Mouse (Mus musculus) liver, embryonic 14.5 days (tissue): ENCODE results near the gene Cldn2. TPM values are rescaled to one million over a fixed set of nuclear protein-coding genes. Genes with fewer than 3 reads are reported as not detected.

Experiments used
- ATAC-seq: fragments of 200-750 bp; cut with Nextera tagmentation; 2 replicates; pipeline ENCODE4 v1.8.0; 2017; ENCODE audit warnings: moderate number of reproducible peaks, mild to moderate bottlenecking, moderate library complexity; ENCODE audit not compliant: insufficient read depth
- DNase-seq, 3 experiments: peaks; one replicate each; pipeline ENCODE4 v3.0.0-alpha.2; 2012 to 2013; ENCODE audit warnings: low read depth in 3 of 3, low spot score in 3 of 3
- H3K27ac ChIP-seq: fragments of 300-500 bp; sonication (generic); 2 replicates; pipeline ENCODE4 v1.5.1; 2014; ENCODE audit warnings: moderate library complexity, mild to moderate bottlenecking, control low read depth, inconsistent platforms
- H3K27me3 ChIP-seq: fragments of 300-500 bp; sonication (generic); 2 replicates; pipeline ENCODE4 v1.6.1; 2014; ENCODE audit warnings: mild to moderate bottlenecking, low read length, moderate library complexity; ENCODE audit not compliant: control insufficient read depth, insufficient read depth
- H3K36me3 ChIP-seq: fragments of 300-500 bp; sonication (generic); replicated peaks from 2 replicates; pipeline ENCODE4 v1.6.1; 2014; ENCODE audit warnings: low read depth; ENCODE audit not compliant: control insufficient read depth, insufficient read depth
- H3K4me1 ChIP-seq, 2 experiments: fragments of 200-500 bp in 1 of 2; fragments of 300-500 bp in 1 of 2; sonication (generic) in 1 of 2; replicated peaks; 2 replicates each; pipeline ENCODE4 v1.6.1; 2012 to 2014; ENCODE audit warnings: antibody characterized with exemption in 1 of 2, inconsistent platforms in 1 of 2, low read length in 1 of 2; ENCODE audit not compliant: control insufficient read depth in 2 of 2, insufficient read depth in 2 of 2
- H3K4me2 ChIP-seq: fragments of 300-500 bp; sonication (generic); 2 replicates; pipeline ENCODE4 v1.6.1; 2014; ENCODE audit warnings: low read depth, mild to moderate bottlenecking, control low read depth, moderate library complexity
- H3K4me3 ChIP-seq, 2 experiments: fragments of 200-500 bp in 1 of 2; fragments of 300-500 bp in 1 of 2; sonication (generic) in 1 of 2; 2 replicates each; pipeline ENCODE4 v1.5.1; 2012 to 2014; ENCODE audit warnings: low read depth in 2 of 2, low read length in 2 of 2, mild to moderate bottlenecking in 2 of 2, control low read depth in 1 of 2, inconsistent platforms in 1 of 2, moderate library complexity in 1 of 2; ENCODE audit not compliant: insufficient read depth in 1 of 2
- H3K9ac ChIP-seq: fragments of 300-500 bp; sonication (generic); replicated peaks from 2 replicates; pipeline ENCODE4 v1.6.1; 2014; ENCODE audit warnings: mild to moderate bottlenecking, control low read depth, moderate library complexity
- H3K9me3 ChIP-seq: fragments of 300-500 bp; sonication (generic); 2 replicates; pipeline ENCODE4 v1.6.1; 2016; ENCODE audit warnings: low read length, mixed read lengths; ENCODE audit not compliant: control insufficient read depth
- CTCF ChIP-seq: IDR thresholded peaks from 2 replicates; pipeline ENCODE4 v1.5.1; 2016; ENCODE audit warnings: antibody characterized with exemption, low read depth, control low read depth
- EP300 ChIP-seq: IDR thresholded peaks from 2 replicates; pipeline ENCODE4 v1.6.1; 2016; ENCODE audit warnings: antibody characterized with exemption, low read depth
- WGBS: fragments of 180-500 bp; shearing (Covaris S2); extraction: QIAGEN DNeasy Blood & Tissue Kit; methylation state at CpG from one replicate; pipeline ENCODE4 v1.1.7; 2014; ENCODE audit not compliant: insufficient replicate concordance; 5-methylcytosine and 5-hydroxymethylcytosine counted together
- polyA plus RNA-seq, 2 experiments: library from polyadenylated mRNA; depleted of rRNA in 1 of 2; stranded (reverse) in 1 of 2; unstranded in 1 of 2; fragments of >200 nt; fragmentation: Nextera tagmentation in 1 of 2; extraction: Ambion mirVana in 1 of 2; gene quantifications; 2 replicates each; pipeline versions ENCODE4 v1.2.1 to v1.2.3; 2012 to 2014

Gene Cldn2
- polyA plus RNA-seq, 2 experiments: 0.11 to 0.18 TPM

DNA sequence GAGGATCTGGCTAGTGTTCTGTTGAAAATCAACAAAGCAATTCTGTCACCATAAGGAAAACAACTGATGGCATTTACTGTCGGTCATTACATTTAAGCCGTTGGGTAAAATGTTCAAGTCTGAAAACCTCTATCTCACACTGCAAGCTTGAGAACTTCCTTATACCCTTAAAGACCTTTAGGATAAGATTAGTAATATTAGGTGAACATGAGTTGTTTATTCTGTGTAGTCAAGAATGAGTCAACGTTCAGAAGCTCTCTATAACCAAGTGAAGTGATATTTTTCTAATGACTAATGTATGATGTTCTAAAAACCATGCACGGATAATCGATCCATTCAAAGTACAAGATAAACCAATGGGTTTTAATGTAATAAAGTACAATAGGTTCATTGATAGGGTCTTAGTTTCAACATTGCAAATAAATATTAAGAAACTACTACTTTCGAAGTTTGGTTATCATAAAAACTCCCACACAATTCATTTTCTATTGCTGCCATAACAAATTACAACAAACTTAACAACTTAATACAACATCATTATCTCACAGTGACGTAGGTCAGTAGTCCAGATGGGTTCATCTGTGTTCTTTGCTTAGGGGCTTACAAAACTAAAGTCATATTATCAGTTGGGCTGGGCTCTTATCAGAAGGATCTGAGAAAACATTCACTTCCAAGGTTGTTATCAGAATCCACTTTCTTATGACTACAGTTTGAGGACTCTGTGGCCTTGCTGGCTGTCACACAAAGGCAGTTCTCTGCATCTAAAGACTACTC, 6.4 kb upstream of the Cldn2 start:
- WGBS: 49% methylated on average over 7 of the region's 7 CpGs
- TF ChIP-seq EP300: no peak
- Histone ChIP-seq H3K4me3 (no peak overlapping the region), H3K27me3 (no peaks in the 10 kb centered on the region), H3K36me3 (no peaks in the 10 kb centered on the region), H3K4me2 (no peak overlapping the region), H3K9me3 (no peaks in the 10 kb centered on the region), H3K27ac (no peak overlapping the region), H3K4me1 (no peaks in the 10 kb centered on the region), H3K9ac (no peak overlapping the region)
- DNase-seq (no peak), ATAC-seq (no peak)

- Histone ChIP-seq H3K4me3 (no peak overlapping the region), H3K27me3 (no peaks in the 10 kb centered on the region), H3K4me1 (no peaks in the 10 kb centered on the region), H3K27ac (no peak overlapping the region), H3K4me2 (no peak overlapping the region), H3K36me3 (no peaks in the 10 kb centered on the region), H3K9ac (no peak overlapping the region), H3K9me3 (no peaks in the 10 kb centered on the region)
- ATAC-seq: no peak
- no peak for DNase-seq
- 64% methylated on average over 6 of the region's 6 CpGs for WGBS
- TF ChIP-seq EP300 (no peak), CTCF (no peak)
These were observed 4.6 kb upstream of the Cldn2 start for GRCm38 (mm10) chrX:139796037-139796436.

DNA sequence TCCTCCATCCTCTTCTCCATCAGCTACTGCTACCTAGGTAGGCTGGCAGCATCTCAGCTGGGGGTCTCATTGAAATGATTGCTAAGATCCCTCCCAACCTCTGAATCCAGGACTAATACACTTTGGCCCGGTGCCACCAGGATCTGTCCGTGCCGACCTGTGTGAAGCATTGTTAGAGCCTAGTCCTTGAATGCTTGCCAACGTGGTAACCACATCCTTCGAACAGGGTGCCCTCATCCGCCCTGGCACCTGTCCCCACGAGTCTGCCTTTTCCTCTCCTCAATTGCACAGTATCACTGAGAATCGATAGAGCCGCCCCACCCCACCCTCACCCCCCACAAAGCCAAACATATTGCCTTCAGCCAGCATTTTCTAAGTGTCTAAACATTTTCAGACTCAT, 2.8 kb upstream of the Cldn2 start:
- TF ChIP-seq CTCF (no peak), EP300 (no peak)
- Histone ChIP-seq H3K9me3 (no peaks in the 10 kb centered on the region), H3K27ac (no peak overlapping the region), H3K4me1 (no peaks in the 10 kb centered on the region), H3K9ac (no peak overlapping the region), H3K4me2 (no peak overlapping the region), H3K4me3 (no peak overlapping the region), H3K27me3 (no peaks in the 10 kb centered on the region), H3K36me3 (no peaks in the 10 kb centered on the region)
- ATAC-seq: no peak
- DNase-seq: no peak
- 75% methylated on average over 9 of the region's 9 CpGs for WGBS

DNA sequence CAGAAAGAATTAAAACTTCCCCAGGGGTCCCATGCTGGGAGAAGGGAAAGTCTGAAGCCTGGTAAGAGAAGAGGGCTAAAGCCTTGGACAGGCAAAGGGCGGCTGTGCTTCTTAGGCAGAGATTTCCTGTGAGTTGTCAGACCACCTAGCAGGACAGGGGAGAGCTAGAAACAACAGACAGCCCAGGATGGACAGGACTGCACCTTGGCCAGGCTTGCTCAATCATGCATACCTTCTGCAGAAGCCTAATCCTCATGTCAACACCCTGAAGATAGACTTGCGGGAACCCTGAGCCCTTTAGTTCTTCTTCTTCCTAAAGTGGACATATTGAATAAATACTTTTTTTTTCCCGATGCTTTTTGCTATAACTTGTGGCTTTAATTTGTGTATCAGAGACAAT, 675 bp upstream of the Cldn2 start:
- Histone ChIP-seq H3K9ac (no peak overlapping the region), H3K9me3 (no peaks in the 10 kb centered on the region), H3K27me3 (no peaks in the 10 kb centered on the region), H3K4me3 (no peak overlapping the region), H3K4me2 (no peak overlapping the region), H3K4me1 (no peaks in the 10 kb centered on the region), H3K27ac (no peak overlapping the region), H3K36me3 (no peaks in the 10 kb centered on the region)
- WGBS: 68% methylated on average over 3 of the region's 3 CpGs
- TF ChIP-seq CTCF (no peak), EP300 (no peak)
- no peak for DNase-seq
- no peak for ATAC-seq

DNA sequence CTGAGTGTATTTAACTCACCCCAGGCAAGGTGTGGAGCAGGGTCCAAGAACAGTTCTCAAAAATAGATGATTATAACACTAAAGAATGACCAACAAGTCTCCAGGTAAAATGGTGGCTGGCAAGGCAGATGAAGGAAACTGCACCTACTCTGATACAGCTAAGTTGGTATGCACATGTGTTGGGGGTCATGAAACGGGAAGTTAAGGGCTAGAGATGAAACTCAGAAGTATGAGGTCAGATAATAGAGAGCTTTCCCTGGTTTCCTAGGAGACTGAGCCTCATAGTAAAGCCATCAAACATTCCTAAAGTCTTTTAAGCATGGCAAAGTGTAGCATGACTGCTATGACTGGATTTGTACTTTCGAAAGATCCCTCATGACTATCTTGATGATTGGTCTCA, 2.4 kb downstream of the Cldn2 start:
- no peak overlapping the region for H3K9ac ChIP-seq
- 46% methylated on average over 2 of the region's 2 CpGs for WGBS
- H3K36me3 ChIP-seq: no peaks in the 10 kb centered on the region
- no peak overlapping the region for H3K4me2 ChIP-seq
- H3K27ac ChIP-seq: no peak overlapping the region
- H3K4me3 ChIP-seq: no peak overlapping the region
- H3K4me1 ChIP-seq: no peaks in the 10 kb centered on the region
- TF ChIP-seq CTCF (no peak), EP300 (no peak)
- H3K27me3 ChIP-seq: no peaks in the 10 kb centered on the region
- H3K9me3 ChIP-seq: no peaks in the 10 kb centered on the region
- ATAC-seq (no peak), DNase-seq (no peak)
